Mouse (Mus musculus) forebrain, embryonic 15.5 days (tissue): Measurements from ENCODE around the gene Khdc4. TPM values are rescaled to one million over a fixed set of nuclear protein-coding genes. Genes with fewer than 3 reads are reported as not detected.
"Not testable (repeated sequence)": the region's sequence is repeated elsewhere in the genome, so short reads cannot be mapped to it uniquely, and the experiment has no call there.

Source experiments
- ATAC-seq: fragments of 200-750 bp; cut with Nextera tagmentation; replicated peaks from 2 replicates; pipeline ENCODE4 v1.8.0; 2017; ENCODE audit warnings: mild to moderate bottlenecking, moderate TSS enrichment, moderate library complexity
- H3K27ac ChIP-seq: fragments of 300-500 bp; sonication (generic); replicated peaks from 2 replicates; pipeline ENCODE4 v1.5.1; 2015; ENCODE audit warnings: mild to moderate bottlenecking, inconsistent platforms
- H3K27me3 ChIP-seq: fragments of 300-500 bp; sonication (generic); 2 replicates; pipeline ENCODE4 v1.6.1; 2015; ENCODE audit warnings: inconsistent platforms
- H3K36me3 ChIP-seq: fragments of 300-500 bp; sonication (generic); 2 replicates; pipeline ENCODE4 v1.6.1; 2015; ENCODE audit warnings: mild to moderate bottlenecking, inconsistent platforms
- H3K4me1 ChIP-seq: fragments of 300-500 bp; sonication (generic); 2 replicates; pipeline ENCODE4 v1.6.1; 2015; ENCODE audit warnings: inconsistent platforms
- H3K4me2 ChIP-seq: fragments of 300-500 bp; sonication (generic); replicated peaks from 2 replicates; pipeline ENCODE4 v1.6.1; 2015; ENCODE audit warnings: mild to moderate bottlenecking, inconsistent platforms
- H3K4me3 ChIP-seq: fragments of 300-500 bp; sonication (generic); 2 replicates; pipeline ENCODE4 v1.5.1; 2015; ENCODE audit warnings: mild to moderate bottlenecking, inconsistent platforms
- H3K9ac ChIP-seq: fragments of 300-500 bp; sonication (generic); replicated peaks from 2 replicates; pipeline ENCODE4 v1.6.1; 2015; ENCODE audit warnings: mild to moderate bottlenecking, inconsistent platforms
- H3K9me3 ChIP-seq: fragments of 300-500 bp; sonication (generic); 2 replicates; pipeline ENCODE4 v1.6.1; 2016; ENCODE audit warnings: inconsistent platforms
- WGBS: fragments of 180-500 bp; shearing (Covaris S2); methylation state at CpG from one replicate; pipeline ENCODE4 v1.1.7; 2015; ENCODE audit warnings: mixed read lengths; 5-methylcytosine and 5-hydroxymethylcytosine counted together
- polyA plus RNA-seq: library from polyadenylated mRNA; unstranded; fragments of >200 nt; fragmentation: Nextera tagmentation; extraction: Ambion mirVana; gene quantifications from 2 replicates; pipeline ENCODE4 v1.2.1, GENCODE M21; 2015

The Khdc4 gene
- polyA plus RNA-seq, 1 experiment from 2014 or later: 104 TPM

DNA sequence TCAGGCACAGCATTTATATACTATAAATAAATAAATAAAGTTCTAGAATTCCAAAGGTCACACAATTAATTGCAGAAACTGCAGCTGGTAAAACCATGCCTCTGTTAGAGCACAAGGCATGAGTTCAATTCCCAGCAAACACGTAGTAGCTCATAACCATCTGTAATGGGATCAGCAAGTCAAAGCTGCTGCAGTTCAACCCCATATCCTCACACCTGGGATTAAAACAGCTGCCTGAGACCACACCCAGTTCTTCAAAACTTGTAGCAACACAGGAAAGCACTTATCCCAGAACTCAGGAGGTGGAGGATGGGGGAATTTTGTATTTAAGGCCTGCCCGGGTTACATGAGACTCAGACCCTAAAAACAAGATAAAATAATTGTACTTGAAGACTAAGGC, 29.1 kb downstream of the Khdc4 start:
- Histone ChIP-seq H3K27me3 (no peaks in the 10 kb centered on the region), H3K9me3 (no peaks in the 10 kb centered on the region), H3K9ac (no peak overlapping the region), H3K4me1 (peaks cover 17% of the 10 kb centered on the region), H3K4me2 (no peak overlapping the region), H3K4me3 (no peak overlapping the region), H3K27ac (no peak overlapping the region), H3K36me3 (peaks cover 43% of the 10 kb centered on the region)
- WGBS: 78% methylated on average over 2 of the region's 2 CpGs
- ATAC-seq: no peak

DNA sequence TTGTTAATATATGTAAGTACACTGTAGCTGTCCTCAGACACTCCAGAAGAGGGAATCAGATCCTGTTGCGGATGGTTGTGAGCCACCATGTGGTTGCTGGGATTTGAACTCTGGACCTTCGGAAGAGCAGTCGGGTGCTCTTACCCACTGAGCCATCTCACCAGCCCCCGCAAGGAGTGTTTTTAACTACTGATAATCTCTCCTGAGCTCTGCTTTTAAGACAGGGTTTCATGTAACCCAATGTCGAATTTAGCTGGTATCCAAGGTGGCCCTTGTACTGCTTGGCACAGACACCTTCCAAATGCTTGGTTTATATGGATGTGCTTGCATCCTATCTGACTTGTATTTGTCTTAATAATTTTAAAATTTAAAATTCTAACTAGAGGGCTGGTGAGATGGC, 30.1 kb downstream of the Khdc4 start:
- not testable (repeated sequence) for H3K9ac ChIP-seq, H3K27ac ChIP-seq, H3K27me3 ChIP-seq, H3K4me3 ChIP-seq, H3K4me2 ChIP-seq, ATAC-seq, H3K9me3 ChIP-seq
- H3K36me3 ChIP-seq: peaks cover 39% of the 10 kb centered on the region
- peaks cover 17% of the 10 kb centered on the region for H3K4me1 ChIP-seq
- 93% methylated on average over 5 of the region's 5 CpGs for WGBS

DNA sequence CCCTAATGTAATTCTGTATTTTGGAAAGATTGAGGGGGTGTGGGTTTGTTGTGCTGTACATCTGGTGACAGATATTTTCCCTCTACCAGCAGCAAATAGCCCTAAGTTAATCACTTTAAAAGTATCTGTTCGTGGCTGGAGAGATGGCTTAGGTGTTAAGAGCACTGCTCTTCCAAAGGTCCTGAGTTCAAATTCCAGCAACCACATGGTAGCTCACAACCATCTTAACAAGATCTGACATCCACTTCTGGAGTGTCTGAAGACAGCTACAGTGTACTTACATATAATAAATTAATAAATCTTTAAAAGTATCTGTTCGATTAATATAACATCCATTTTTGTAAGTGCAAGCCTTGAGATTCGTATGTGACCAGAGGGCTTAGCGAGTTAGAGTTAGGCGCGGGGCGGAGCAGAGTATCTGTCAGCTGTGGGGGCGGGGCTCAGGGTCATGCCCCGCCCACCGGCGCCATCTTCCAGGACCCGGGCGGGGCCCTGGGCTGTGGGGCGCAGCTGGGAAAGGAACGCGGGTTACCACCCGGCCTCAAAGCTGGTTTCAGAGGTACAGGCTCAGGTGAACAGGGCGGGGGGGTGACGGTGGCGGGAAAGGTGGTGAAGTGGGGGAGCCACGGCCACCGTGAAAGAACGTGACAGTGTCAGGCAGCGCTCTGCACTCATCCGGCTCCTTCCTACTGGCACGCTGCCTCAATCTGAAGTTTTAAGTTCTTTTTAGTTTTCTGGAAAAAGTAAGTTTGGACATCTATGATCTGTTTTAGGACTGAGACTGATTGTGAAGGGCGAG, 31.0 kb downstream of the Khdc4 start, which contains the start of gene Rit1:
Rit1 (plus strand) TSS at position 440 of the 799 bp plus-strand sequence.
- Histone ChIP-seq H3K4me1 (peaks cover 17% of the 10 kb centered on the region), H3K4me2 (peak within 1 kb of the TSS; percentile 88), H3K27ac (peak within 1 kb of the TSS; percentile 62), H3K27me3 (no peaks in the 10 kb centered on the region), H3K4me3 (peak within 1 kb of the TSS; percentile 84), H3K9ac (peak within 1 kb of the TSS; percentile 70), H3K9me3 (no peaks in the 10 kb centered on the region), H3K36me3 (peaks cover 35% of the 10 kb centered on the region)
- peak; percentile 96 for ATAC-seq
- 2% methylated on average over 27 of the region's 27 CpGs for WGBS

DNA sequence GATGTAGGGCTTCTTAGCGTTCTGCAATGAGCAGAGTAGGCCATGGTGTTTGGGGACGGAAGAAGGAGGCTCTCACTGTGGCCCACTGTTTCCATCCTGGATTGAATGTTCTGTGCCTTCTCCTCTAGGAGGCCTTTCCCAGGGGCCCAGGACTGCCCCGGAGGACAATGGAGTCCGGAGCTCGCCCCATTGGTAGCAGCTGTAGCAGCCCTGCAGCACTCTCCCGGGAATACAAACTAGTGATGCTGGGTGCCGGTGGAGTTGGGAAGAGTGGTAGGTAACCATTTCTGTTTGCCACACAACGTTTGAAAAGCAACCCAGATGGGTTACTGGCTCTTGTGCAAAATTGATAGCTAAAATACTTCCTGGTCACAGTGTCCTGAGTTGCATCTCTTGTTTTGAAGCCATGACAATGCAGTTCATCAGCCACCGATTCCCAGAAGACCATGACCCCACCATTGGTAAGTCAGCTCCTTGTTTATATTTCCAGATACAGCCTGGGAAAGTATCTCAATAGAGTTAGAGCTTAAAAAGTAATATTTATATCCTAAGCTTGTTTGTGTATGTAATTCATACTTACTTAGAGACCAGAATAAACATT, 31.7 kb downstream of the Khdc4 start:
- Histone ChIP-seq H3K4me2 (peak overlapping the region; percentile 88), H3K27ac (peak overlapping the region; percentile 62), H3K9ac (peak overlapping the region; percentile 70), H3K27me3 (no peaks in the 10 kb centered on the region), H3K36me3 (peaks cover 31% of the 10 kb centered on the region), H3K4me1 (peaks cover 17% of the 10 kb centered on the region), H3K4me3 (peak overlapping the region; percentile 84), H3K9me3 (no peaks in the 10 kb centered on the region)
- ATAC-seq: peak; percentile 63
- 5% methylated on average over 9 of the region's 9 CpGs for WGBS

DNA sequence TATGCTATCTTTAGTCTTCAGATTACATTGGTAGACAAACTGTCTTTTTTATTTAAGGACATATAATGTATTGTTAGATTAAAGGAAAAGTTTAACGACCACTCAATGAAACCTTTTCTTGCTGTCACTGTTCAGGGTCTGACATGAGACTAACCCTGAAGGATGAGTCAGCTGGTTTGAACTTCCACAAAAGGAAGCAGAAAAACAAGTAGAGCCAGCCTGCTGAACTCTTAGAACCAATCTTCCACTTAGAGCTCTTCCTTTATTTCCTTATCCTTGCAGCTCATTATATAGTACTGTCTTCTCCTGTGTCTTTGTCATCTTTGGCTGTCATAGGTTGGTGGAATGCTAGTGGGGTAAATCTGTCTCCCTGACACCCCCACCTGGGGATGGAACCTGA, 32.2 kb downstream of the Khdc4 start:
- no peaks in the 10 kb centered on the region for H3K27me3 ChIP-seq
- H3K9ac ChIP-seq: no peak overlapping the region; the same call in 1 of the 2 replicates
- no peak overlapping the region for H3K27ac ChIP-seq
- ATAC-seq: no peak
- peak overlapping the region; percentile 88 for H3K4me2 ChIP-seq
- peaks cover 17% of the 10 kb centered on the region for H3K4me1 ChIP-seq
- peaks cover 27% of the 10 kb centered on the region for H3K36me3 ChIP-seq
- peak overlapping the region; percentile 84; the same call in 1 of the 2 replicates for H3K4me3 ChIP-seq
- WGBS: 71% methylated on average over 1 of the region's 1 CpGs
- H3K9me3 ChIP-seq: no peaks in the 10 kb centered on the region

DNA sequence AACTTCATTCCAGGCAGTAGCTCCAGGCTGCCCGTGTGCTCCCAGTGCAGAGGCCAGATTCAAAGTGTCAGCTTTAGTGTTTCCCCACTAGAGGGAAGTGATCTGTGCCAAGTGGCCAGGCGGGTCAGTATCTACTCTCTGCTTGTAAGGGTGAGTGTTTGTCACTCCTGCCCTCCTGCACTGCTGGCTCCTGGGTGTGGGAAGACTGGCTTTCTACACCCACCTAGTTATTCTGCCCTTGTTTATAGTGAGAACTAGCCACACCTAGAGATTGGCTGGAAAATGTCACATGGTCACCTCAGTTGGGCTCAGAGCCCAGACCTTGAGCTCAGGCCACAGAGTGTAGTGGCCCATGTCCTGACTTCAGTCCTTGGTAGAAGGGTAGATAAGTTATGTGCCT, 33.5 kb downstream of the Khdc4 start:
- no peaks in the 10 kb centered on the region for H3K27me3 ChIP-seq
- no peak overlapping the region for H3K4me3 ChIP-seq
- peaks cover 17% of the 10 kb centered on the region for H3K4me1 ChIP-seq
- H3K4me2 ChIP-seq: no peak overlapping the region
- H3K9ac ChIP-seq: no peak overlapping the region
- H3K27ac ChIP-seq: no peak overlapping the region
- H3K36me3 ChIP-seq: peaks cover 19% of the 10 kb centered on the region
- no peak for ATAC-seq
- WGBS: 79% methylated on average over 2 of the region's 2 CpGs
- no peaks in the 10 kb centered on the region for H3K9me3 ChIP-seq

DNA sequence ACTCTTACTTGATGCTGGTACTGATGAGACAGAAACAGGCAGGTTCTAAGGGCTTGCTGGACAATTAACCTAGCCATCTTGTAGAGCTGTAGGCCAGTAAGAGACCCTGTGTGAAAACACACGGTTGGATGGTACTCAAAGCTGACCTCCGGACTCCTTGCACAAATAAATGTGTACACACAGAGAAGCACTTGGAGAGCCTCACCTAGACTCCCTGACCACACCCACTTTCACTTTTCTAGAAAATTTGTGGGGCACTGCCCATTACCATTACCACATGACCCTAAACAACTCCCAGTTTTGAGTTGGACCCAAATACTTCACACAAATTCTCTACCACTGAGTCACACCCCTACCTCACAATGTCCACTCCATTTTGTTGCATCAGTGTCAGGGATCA, 51.0 kb downstream of the Khdc4 start:
- Histone ChIP-seq H3K36me3 (peaks cover 30% of the 10 kb centered on the region), H3K9me3 (no peaks in the 10 kb centered on the region), H3K4me1 (no peaks in the 10 kb centered on the region), H3K4me3 (no peak overlapping the region), H3K27me3 (no peaks in the 10 kb centered on the region), H3K27ac (no peak overlapping the region), H3K4me2 (no peak overlapping the region), H3K9ac (no peak overlapping the region)
- ATAC-seq: no peak
- WGBS: 92% methylated on average over 2 of the region's 2 CpGs

DNA sequence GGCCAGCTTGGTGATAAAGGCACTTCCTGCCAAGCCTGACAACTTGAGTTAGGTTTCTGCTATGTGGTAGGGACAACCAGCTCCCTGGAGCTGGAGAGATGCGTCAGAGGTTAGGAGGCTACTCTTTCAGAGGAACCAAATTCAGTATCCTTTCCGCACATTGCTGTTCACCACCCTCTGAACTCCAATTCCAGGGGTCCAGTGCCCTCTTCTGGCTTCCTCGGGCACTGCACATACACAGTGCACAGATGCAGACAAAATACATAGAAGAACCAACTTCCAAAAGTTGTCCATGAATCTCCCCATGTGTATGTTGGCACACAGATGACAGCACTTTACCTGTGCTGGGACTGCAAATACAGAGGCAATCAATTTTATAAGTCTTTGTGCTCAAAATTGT, 53.0 kb downstream of the Khdc4 start:
- peaks cover 32% of the 10 kb centered on the region for H3K36me3 ChIP-seq
- H3K27ac ChIP-seq: no peak overlapping the region
- no peaks in the 10 kb centered on the region for H3K4me1 ChIP-seq
- no peaks in the 10 kb centered on the region for H3K9me3 ChIP-seq
- H3K9ac ChIP-seq: no peak overlapping the region
- no peak overlapping the region for H3K4me2 ChIP-seq
- H3K27me3 ChIP-seq: no peaks in the 10 kb centered on the region
- 62% methylated on average over 3 of the region's 3 CpGs for WGBS
- no peak for ATAC-seq
- no peak overlapping the region for H3K4me3 ChIP-seq

DNA sequence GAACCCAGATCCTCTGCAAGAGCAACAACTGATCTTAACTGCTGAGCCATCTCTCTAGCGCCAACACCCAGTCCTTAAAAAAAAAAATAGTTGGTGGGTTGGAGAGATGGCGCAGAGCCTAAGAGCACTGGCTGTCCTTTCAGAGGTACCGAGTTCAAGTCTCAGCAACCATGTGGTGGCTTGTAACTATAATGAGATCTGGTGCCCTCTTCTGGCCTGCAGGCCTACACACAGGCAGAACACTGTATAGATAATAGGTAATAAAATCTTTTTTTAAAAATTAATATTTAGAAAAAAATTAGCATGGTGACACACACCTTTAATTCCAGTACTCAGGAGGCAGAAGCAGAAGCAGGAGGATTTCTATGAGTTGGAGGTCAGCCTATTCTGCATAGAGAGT, 54.5 kb downstream of the Khdc4 start:
- no peaks in the 10 kb centered on the region for H3K27me3 ChIP-seq
- no peak overlapping the region for H3K4me3 ChIP-seq
- H3K4me1 ChIP-seq: no peaks in the 10 kb centered on the region
- H3K27ac ChIP-seq: no peak overlapping the region
- H3K36me3 ChIP-seq: peaks cover 42% of the 10 kb centered on the region
- ATAC-seq: no peak
- no peak overlapping the region for H3K4me2 ChIP-seq
- H3K9ac ChIP-seq: no peak overlapping the region
- no peaks in the 10 kb centered on the region for H3K9me3 ChIP-seq
- 96% methylated on average over 3 of the region's 3 CpGs for WGBS

DNA sequence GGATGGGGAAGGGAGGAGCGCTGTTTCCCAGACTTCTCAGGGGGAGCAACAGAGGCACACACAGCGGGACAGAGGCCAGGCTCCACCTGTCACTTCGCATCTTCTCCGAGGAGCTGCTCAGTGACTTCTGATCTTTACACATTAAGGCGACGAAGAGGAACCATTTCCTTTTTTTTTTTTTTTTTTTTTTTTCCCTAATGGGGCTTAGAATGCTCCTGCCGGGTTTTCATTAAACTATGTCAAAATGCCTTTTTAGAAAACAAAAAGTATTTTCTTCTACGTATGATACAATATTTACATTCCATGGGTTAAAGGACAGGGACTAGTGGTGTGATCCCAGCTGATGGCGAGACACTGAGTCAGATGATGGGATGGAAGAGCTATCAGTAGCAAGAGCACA, 59.9 kb downstream of the Khdc4 start:
- no peak overlapping the region for H3K9ac ChIP-seq
- no peak overlapping the region for H3K4me2 ChIP-seq
- WGBS: 97% methylated on average over 9 of the region's 9 CpGs
- H3K36me3 ChIP-seq: peaks cover 74% of the 10 kb centered on the region
- H3K4me1 ChIP-seq: no peaks in the 10 kb centered on the region
- no peaks in the 10 kb centered on the region for H3K27me3 ChIP-seq
- ATAC-seq: no peak
- H3K27ac ChIP-seq: no peak overlapping the region
- H3K9me3 ChIP-seq: peaks cover 11% of the 10 kb centered on the region; the same call in 1 of the 2 replicates
- no peak overlapping the region for H3K4me3 ChIP-seq

DNA sequence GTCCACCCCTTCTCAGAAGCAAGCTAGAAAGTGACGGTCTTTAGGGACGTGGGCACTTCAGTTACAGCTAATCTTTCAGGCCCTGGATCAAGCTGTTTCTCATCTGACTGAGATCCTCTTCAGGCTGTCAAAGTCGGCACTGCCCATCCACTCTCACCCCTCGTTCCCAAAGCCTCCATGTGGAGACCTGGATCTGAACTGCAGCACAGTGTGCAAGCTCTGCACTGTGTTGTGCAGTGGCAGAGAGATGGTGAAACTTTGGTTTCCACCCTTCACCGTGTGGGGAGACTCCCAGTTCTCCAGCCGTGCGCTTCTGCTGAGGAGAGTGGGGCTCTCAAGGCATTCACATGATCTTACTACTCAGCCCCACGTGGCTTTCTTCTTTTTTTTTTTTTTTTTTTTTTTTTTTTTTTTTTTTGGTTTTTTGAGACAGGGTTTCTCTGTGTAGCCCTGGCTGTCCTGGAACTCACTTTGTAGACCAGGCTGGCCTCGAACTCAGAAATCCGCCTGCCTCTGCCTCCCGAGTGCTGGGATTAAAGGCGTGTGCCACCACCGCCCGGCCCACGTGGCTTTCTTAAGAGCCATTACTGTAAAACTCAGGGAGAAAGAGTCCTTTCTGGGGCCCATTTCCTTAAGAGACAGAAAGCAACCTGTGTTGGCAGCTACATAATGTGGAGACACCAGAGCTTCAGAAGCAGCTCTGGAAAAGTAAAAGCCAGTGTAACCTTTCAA, 60.7 kb downstream of the Khdc4 start:
- Histone ChIP-seq H3K4me1 (no peaks in the 10 kb centered on the region), H3K27ac (no peak overlapping the region), H3K4me2 (no peak overlapping the region), H3K4me3 (no peak overlapping the region), H3K9me3 (peaks cover 11% of the 10 kb centered on the region; the same call in 1 of the 2 replicates), H3K27me3 (no peaks in the 10 kb centered on the region), H3K36me3 (peaks cover 78% of the 10 kb centered on the region), H3K9ac (no peak overlapping the region)
- 93% methylated on average over 15 of the region's 15 CpGs for WGBS
- ATAC-seq: no peak

DNA sequence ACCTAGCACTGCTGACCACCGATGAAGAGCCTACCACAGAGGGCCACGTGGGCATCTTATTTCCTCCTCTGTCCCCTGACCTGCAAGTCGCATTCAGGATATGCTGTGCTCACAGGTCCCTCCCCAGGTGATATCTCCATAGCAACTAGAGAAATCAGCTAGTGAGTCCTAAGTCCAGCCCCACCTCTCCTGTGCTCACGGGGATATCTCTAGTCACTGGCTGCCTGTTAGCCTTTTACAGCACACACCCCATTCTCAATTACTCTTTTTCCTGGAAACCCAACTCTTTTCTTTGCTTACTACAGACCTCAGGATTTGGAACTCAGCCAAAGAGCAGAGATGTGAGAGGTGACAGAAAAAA, 61.2 kb downstream of the Khdc4 start:
- WGBS: 82% methylated on average over 4 of the region's 4 CpGs
- ATAC-seq: no peak
- peaks cover 81% of the 10 kb centered on the region for H3K36me3 ChIP-seq
- no peak overlapping the region for H3K4me2 ChIP-seq
- no peak overlapping the region for H3K27ac ChIP-seq
- H3K4me3 ChIP-seq: no peak overlapping the region
- peaks cover 11% of the 10 kb centered on the region; the same call in 1 of the 2 replicates for H3K9me3 ChIP-seq
- no peaks in the 10 kb centered on the region for H3K4me1 ChIP-seq
- no peak overlapping the region for H3K9ac ChIP-seq
- no peaks in the 10 kb centered on the region for H3K27me3 ChIP-seq
